Mouse (Mus musculus) liver, embryonic 12.5 days (tissue): ENCODE results near the gene Tssk3. TPM values are rescaled to one million over a fixed set of nuclear protein-coding genes. Genes with fewer than 3 reads are reported as not detected.

Source experiments
- polyA plus RNA-seq: library from polyadenylated mRNA; unstranded; fragments of >200 nt; fragmentation: Nextera tagmentation; extraction: Ambion mirVana; gene quantifications from 2 replicates; pipeline ENCODE4 v1.2.1, GENCODE M21; 2016

Tssk3 gene
- polyA plus RNA-seq, 1 experiment from 2014 or later = not detected

Other genes starting within 250 kb of the Tssk3 start
- 0.72 and 0.92 TPM in 2 replicates for gene C77080, start 229.6 kb downstream of the Tssk3 start, polyA plus RNA-seq
- gene Sync, start 203.4 kb downstream of the Tssk3 start, polyA plus RNA-seq = 0.13 and 0.24 TPM in 2 replicates
- 292 and 306 TPM in 2 replicates for gene Rbbp4, start 155.7 kb downstream of the Tssk3 start, polyA plus RNA-seq
- 31.1 and 38.9 TPM in 2 replicates for gene Zbtb8os, start 155.3 kb downstream of the Tssk3 start, polyA plus RNA-seq
- 3.1 TPM in 2 replicates for gene Zbtb8a, start 112.9 kb downstream of the Tssk3 start, polyA plus RNA-seq
- gene Zbtb8b, start 50.2 kb downstream of the Tssk3 start, polyA plus RNA-seq = 1.3 and 1.5 TPM in 2 replicates
- 36.7 and 37.4 TPM in 2 replicates for gene Bsdc1, start 29.4 kb downstream of the Tssk3 start, polyA plus RNA-seq
- not detected in 2 replicates for gene Fam229a, start 168 bp upstream of the Tssk3 start, polyA plus RNA-seq
- 192 and 195 TPM in 2 replicates for gene Marcksl1, start 22.6 kb upstream of the Tssk3 start, polyA plus RNA-seq
- gene Hdac1, start 51.7 kb upstream of the Tssk3 start, polyA plus RNA-seq = 140 and 145 TPM in 2 replicates
- 4.1 and 5.1 TPM in 2 replicates for gene Lck, start 82.6 kb upstream of the Tssk3 start, polyA plus RNA-seq
- 6.3 and 7.9 TPM in 2 replicates for gene Fam167b, start 87.5 kb upstream of the Tssk3 start, polyA plus RNA-seq
- 219 and 226 TPM in 2 replicates for gene Eif3i, start 109.6 kb upstream of the Tssk3 start, polyA plus RNA-seq
- 147 and 159 TPM in 2 replicates for gene Tmem234, start 109.6 kb upstream of the Tssk3 start, polyA plus RNA-seq
- gene Dcdc2b, start 123.2 kb upstream of the Tssk3 start, polyA plus RNA-seq = 0.51 and 1.3 TPM in 2 replicates
- 14.7 and 16.5 TPM in 2 replicates for gene Iqcc, start 128.1 kb upstream of the Tssk3 start, polyA plus RNA-seq
- gene Ccdc28b, start 132.9 kb upstream of the Tssk3 start, polyA plus RNA-seq = 16.6 and 19.9 TPM in 2 replicates
- 45.4 and 45.7 TPM in 2 replicates for gene Txlna, start 150.0 kb upstream of the Tssk3 start, polyA plus RNA-seq
- gene Kpna6, start 181.7 kb upstream of the Tssk3 start, polyA plus RNA-seq = 10.0 and 10.3 TPM in 2 replicates
- 4.9 and 6.0 TPM in 2 replicates for gene Tmem39b, start 205.8 kb upstream of the Tssk3 start, polyA plus RNA-seq